Mouse (Mus musculus): ENCODE measurements around the gene Plvap.

- TF ChIP-seq CTCF (IDR thresholded peaks at IDR 0.05) (no peak), POLR2A (IDR thresholded peaks at IDR 0.05; ENCODE audit: insufficient read depth, low read depth, low read length) (no peak), EP300 (IDR thresholded peaks at IDR 0.05; ENCODE audit: insufficient read depth, low read depth, low read length) (no peak)
These were observed 58.9 kb downstream of the Plvap start for GRCm38 (mm10) chr8:71452669-71453068.
